Mouse (Mus musculus): ENCODE measurements around the gene Cd276. TPM values are rescaled to one million over a fixed set of nuclear protein-coding genes. Genes with fewer than 3 reads are reported as not detected.
A peak's percentile ranks its signal among the peaks of the same experiment; 100 is the strongest.

Gene Cd276
- total RNA-seq (2014; rRNA removed) (23.1 and 27.2 TPM in 2 replicates), polyA plus RNA-seq (2015; fragmentation: Nextera tagmentation; extraction: Ambion mirVana) (16.5 and 16.7 TPM in 2 replicates)

GRCm38 (mm10) chr9:58554908-58555684 lies at the start of gene Cd276:
Cd276 (minus strand) TSS chr9:58555437.
- H3K4me2 ChIP-seq (ENCODE audit: low read depth, low read length): peak within 1 kb of the TSS; percentile 80
- ATAC-seq (peak; percentile 81), DNase-seq (ENCODE audit: low spot score) (peak; percentile 85)
- peak within 1 kb of the TSS; percentile 96 for H3K9ac ChIP-seq (replicated peaks; ENCODE audit: low read length)
- peak within 1 kb of the TSS; percentile 95 for H3K27ac ChIP-seq
- H3K4me3 ChIP-seq (ENCODE audit: low read length): peak within 1 kb of the TSS; percentile 84
- H3K9me3 ChIP-seq (ENCODE audit: low read length): no peaks in the 10 kb centered on the region
- under 1% methylated on average over 63 of the region's 68 CpGs for WGBS
- no peaks in the 10 kb centered on the region for H3K27me3 ChIP-seq (ENCODE audit: insufficient read depth, low read length)
- H3K36me3 ChIP-seq (ENCODE audit: insufficient read depth, low read length): no peaks in the 10 kb centered on the region
- H3K4me1 ChIP-seq (ENCODE audit: insufficient read depth, low read length): peaks cover 10% of the 10 kb centered on the region; the same call in 1 of the 2 replicates
- no peak for TF ChIP-seq CTCF (IDR thresholded peaks at IDR 0.05; ENCODE audit: low read depth)

GRCm38 (mm10) chr9:58595313-58595712 lies 40.1 kb upstream of the Cd276 start:
- Histone ChIP-seq H3K4me3 (ENCODE audit: low read length) (no peak overlapping the region), H3K27ac (no peak overlapping the region), H3K27me3 (ENCODE audit: insufficient read depth, low read length) (no peaks in the 10 kb centered on the region), H3K4me2 (ENCODE audit: low read depth, low read length) (no peak overlapping the region), H3K9ac (replicated peaks; ENCODE audit: low read length) (no peak overlapping the region), H3K4me1 (ENCODE audit: insufficient read depth, low read length) (no peaks in the 10 kb centered on the region), H3K9me3 (ENCODE audit: low read length) (no peaks in the 10 kb centered on the region), H3K36me3 (ENCODE audit: insufficient read depth, low read length) (no peaks in the 10 kb centered on the region)
- WGBS: 95% methylated on average over 1 of the region's 1 CpGs
- peak; percentile 20; the same call in 1 of the 2 replicates for TF ChIP-seq CTCF (IDR thresholded peaks at IDR 0.05; ENCODE audit: low read depth)
- DNase-seq (ENCODE audit: low spot score): no peak
- ATAC-seq: no peak

- Histone ChIP-seq H3K9me3 (ENCODE audit: low read length) (no peaks in the 10 kb centered on the region), H3K36me3 (ENCODE audit: insufficient read depth, low read length) (no peaks in the 10 kb centered on the region), H3K4me2 (ENCODE audit: low read depth, low read length) (no peak overlapping the region), H3K9ac (replicated peaks; ENCODE audit: low read length) (no peak overlapping the region), H3K4me1 (ENCODE audit: insufficient read depth, low read length) (no peaks in the 10 kb centered on the region), H3K27me3 (ENCODE audit: insufficient read depth, low read length) (no peaks in the 10 kb centered on the region), H3K4me3 (ENCODE audit: low read length) (no peak overlapping the region), H3K27ac (no peak overlapping the region)
- ATAC-seq: no peak
- no peak for DNase-seq (ENCODE audit: low spot score)
- no peak for TF ChIP-seq CTCF (IDR thresholded peaks at IDR 0.05; ENCODE audit: low read depth)
- WGBS: 93% methylated on average over 4 of the region's 4 CpGs
Measured at GRCm38 (mm10) chr9:58588657-58589056, 33.4 kb upstream of the Cd276 start.

GRCm38 (mm10) chr9:58584323-58584722 lies 29.1 kb upstream of the Cd276 start:
- Histone ChIP-seq H3K27me3 (ENCODE audit: insufficient read depth, low read length) (no peaks in the 10 kb centered on the region), H3K27ac (no peak overlapping the region), H3K9me3 (ENCODE audit: low read length) (no peaks in the 10 kb centered on the region), H3K4me3 (ENCODE audit: low read length) (no peak overlapping the region; the same call in 1 of the 2 replicates), H3K9ac (replicated peaks; ENCODE audit: low read length) (no peak overlapping the region), H3K4me2 (ENCODE audit: low read depth, low read length) (peak overlapping the region; percentile 76), H3K4me1 (ENCODE audit: insufficient read depth, low read length) (no peaks in the 10 kb centered on the region), H3K36me3 (ENCODE audit: insufficient read depth, low read length) (no peaks in the 10 kb centered on the region)
- no peak for TF ChIP-seq CTCF (IDR thresholded peaks at IDR 0.05; ENCODE audit: low read depth)
- DNase-seq (ENCODE audit: low spot score) (no peak), ATAC-seq (no peak)
- 67% methylated on average over 1 of the region's 1 CpGs for WGBS

- no peaks in the 10 kb centered on the region for H3K9me3 ChIP-seq (ENCODE audit: low read length)
- ATAC-seq (no peak), DNase-seq (ENCODE audit: low spot score) (peak; percentile 27)
- H3K4me3 ChIP-seq (ENCODE audit: low read length): peak overlapping the region; percentile 93
- H3K36me3 ChIP-seq (ENCODE audit: insufficient read depth, low read length): no peaks in the 10 kb centered on the region
- peak overlapping the region; percentile 76 for H3K4me2 ChIP-seq (ENCODE audit: low read depth, low read length)
- peak overlapping the region; percentile 99 for H3K27ac ChIP-seq
- no peaks in the 10 kb centered on the region for H3K27me3 ChIP-seq (ENCODE audit: insufficient read depth, low read length)
- TF ChIP-seq CTCF (IDR thresholded peaks at IDR 0.05; ENCODE audit: low read depth): no peak
- no peaks in the 10 kb centered on the region for H3K4me1 ChIP-seq (ENCODE audit: insufficient read depth, low read length)
- 2% methylated on average over 8 of the region's 8 CpGs for WGBS
- H3K9ac ChIP-seq (replicated peaks; ENCODE audit: low read length): peak overlapping the region; percentile 97
Measured at GRCm38 (mm10) chr9:58583267-58583641, 28.0 kb upstream of the Cd276 start.

- no peak for ATAC-seq
- WGBS: under 1% methylated on average over 41 of the region's 42 CpGs
Measured at GRCm38 (mm10) chr9:58582581-58583266, 27.5 kb upstream of the Cd276 start.

More at GRCm38 (mm10) chr9:58582581-58583266, 27.5 kb upstream of the Cd276 start:
- Histone ChIP-seq H3K4me3 (ENCODE audit: low read length) (peak overlapping the region; percentile 93), H3K9ac (replicated peaks; ENCODE audit: low read length) (peak overlapping the region; percentile 97), H3K9me3 (ENCODE audit: low read length) (no peaks in the 10 kb centered on the region), H3K27ac (peak overlapping the region; percentile 99), H3K4me2 (ENCODE audit: low read depth, low read length) (peak overlapping the region; percentile 76), H3K36me3 (ENCODE audit: insufficient read depth, low read length) (no peaks in the 10 kb centered on the region), H3K4me1 (ENCODE audit: insufficient read depth, low read length) (no peaks in the 10 kb centered on the region), H3K27me3 (ENCODE audit: insufficient read depth, low read length) (no peaks in the 10 kb centered on the region)
- no peak for TF ChIP-seq CTCF (IDR thresholded peaks at IDR 0.05; ENCODE audit: low read depth)
- DNase-seq (ENCODE audit: low spot score): peak; percentile 45

All from hindbrain, postnatal 0 days (tissue).